Mouse (Mus musculus): ENCODE measurements around the gene Sept5.

GRCm38 (mm10) chr16:18622916-18623750 is 6.6 kb downstream of the Sept5 start:
- TF ChIP-seq CTCF (IDR thresholded peaks at IDR 0.05; ENCODE audit: control insufficient read depth, insufficient read depth, insufficient read length) = no peak
- no peak for TF ChIP-seq USF1 (IDR thresholded peaks at IDR 0.05; ENCODE audit: low read depth)
- no peak for TF ChIP-seq MAX (IDR thresholded peaks at IDR 0.05)
- no peak for TF ChIP-seq MYOD1 (IDR thresholded peaks at IDR 0.05; ENCODE audit: control insufficient read depth, insufficient read length, low read depth)
- TF ChIP-seq FOSL1 (IDR thresholded peaks at IDR 0.05; ENCODE audit: insufficient read depth, low read length, poor library complexity, severe bottlenecking) = no peak
- no peak for TF ChIP-seq MYOG (IDR thresholded peaks at IDR 0.05; ENCODE audit: control insufficient read depth, extremely low read depth, insufficient read length)
- no peak for TF ChIP-seq CEBPB (IDR thresholded peaks at IDR 0.05; ENCODE audit: low read depth)
